Mouse (Mus musculus) embryo, embryonic 9.5 days (tissue): ENCODE data around the gene Tex29.
"Not testable (repeated sequence)": the region's sequence is repeated elsewhere in the genome, so short reads cannot be mapped to it uniquely, and the experiment has no call there.

Experiments used
- DNase-seq: peaks from one replicate; pipeline ENCODE4 v3.0.0-alpha.2; 2017; ENCODE audit errors: extremely low spot score

The Tex29 gene

DNA sequence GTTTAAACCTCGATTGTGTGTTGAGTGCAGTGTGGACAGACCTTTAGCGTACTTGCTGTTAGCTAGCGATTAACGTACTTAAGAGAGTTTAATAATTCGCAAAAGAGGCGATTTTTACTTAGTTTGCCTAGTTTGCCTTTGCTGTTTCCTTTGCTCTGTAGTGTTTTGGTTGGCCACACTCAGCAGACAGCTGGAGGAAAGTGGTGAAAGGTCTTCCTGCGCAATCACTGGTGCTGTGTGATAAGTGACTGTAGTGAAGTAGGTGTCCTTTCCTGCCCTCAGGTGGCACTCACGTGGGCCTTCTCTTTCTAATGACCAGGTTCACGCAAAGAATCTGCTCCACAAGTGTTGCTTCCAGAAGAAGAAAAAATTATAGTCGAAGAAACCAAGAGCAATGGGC is 9.1 kb upstream of the Tex29 start:
- DNase-seq, result no peak

DNA sequence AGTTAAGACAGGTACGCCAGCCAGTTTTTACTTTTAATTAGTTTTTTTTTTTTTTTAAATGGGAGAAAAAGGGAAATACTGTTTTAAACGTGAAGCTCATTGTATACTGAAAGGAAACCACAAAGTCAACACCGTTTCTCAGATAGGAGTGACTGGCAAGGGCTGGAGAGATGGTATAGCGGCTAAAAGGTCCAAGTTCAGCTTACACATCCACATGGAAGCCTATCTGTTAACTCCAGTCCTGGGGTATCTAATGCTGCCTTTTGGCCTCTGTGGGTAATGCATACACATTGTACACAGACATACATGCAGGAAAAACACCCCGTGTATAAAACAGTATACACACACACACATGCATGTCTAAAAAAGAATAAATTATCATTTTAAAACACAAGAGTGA is 8.3 kb upstream of the Tex29 start:
- no peak for DNase-seq

DNA sequence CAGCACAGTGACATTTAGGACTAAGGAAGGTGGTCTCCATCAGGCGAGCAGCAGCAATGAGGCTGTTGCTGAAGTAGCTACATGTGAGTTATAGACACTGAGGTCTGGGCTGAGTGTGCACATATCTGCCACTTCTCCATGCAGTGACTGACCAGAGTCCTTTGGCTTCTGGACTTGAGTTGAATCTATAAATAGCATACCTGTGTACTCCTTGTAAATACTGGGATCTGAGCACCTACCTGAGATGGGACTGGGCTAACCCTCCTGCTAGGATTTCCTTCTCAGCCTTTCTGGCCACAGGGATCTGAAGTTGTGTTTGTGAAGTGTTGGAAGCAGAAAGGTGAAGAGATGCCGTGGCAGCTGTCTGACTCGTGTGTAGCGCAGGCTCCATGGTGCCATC is 7.1 kb upstream of the Tex29 start:
- no peak for DNase-seq

DNA sequence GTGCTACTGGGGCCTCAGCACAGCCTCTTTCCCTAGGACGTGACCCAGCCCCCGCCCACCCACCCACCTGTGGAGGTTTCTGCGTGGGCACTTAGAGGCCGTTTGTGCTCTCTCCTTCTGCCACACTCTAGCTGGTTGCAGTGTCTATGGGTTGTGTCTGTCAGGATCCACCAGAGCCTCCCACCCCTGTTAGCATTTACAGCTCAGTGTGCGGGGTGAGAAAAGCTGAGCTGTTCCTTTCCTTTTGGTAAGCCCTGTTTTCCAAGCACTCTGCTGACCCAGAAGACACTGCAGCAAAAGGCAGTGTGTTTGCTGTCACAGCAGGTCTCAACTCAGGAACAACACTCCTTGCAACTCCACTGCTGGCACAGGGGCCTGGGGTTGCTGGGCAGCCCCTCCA is 6.1 kb upstream of the Tex29 start:
- no peak for DNase-seq

DNA sequence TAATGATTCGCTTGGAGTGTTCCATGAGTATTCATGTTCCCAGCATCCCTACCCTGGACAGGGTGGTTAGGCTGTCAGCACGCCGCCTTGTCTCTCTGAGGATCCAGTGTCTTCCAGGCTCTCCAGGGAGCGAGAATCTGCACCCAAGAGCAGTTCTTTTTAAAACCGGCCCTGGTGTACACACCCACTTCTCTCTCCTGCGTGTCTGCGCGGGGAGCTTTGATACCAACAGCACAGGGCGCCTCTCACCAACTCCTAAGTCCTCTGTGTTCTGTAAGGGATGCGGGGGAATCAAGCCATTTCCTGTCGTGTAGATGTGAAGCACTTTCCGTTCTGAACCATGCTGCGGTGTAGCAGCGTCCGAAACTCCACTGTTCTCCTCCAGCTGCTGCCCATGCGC is 5.6 kb upstream of the Tex29 start:
- no peak for DNase-seq

DNA sequence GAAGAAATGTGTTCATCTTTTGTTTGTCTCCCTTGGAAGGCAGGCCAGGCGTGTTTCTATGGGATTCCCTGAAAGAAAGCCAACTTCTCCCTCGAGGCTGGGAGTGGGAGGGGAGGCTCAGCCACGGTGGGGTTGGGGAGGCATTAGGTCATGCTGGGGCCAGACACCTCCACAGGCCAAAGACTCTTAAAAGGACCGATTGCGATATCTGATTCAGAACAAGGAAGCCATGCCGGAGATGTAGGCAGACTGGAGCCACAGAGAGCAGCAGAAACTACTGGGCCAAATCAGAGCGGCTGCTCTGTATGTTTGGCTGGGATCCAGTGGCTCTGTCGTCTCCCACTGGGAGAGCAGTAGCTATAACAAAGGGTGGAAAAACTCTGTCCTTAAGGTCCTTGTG is 1.3 kb downstream of the Tex29 start:
- no peak for DNase-seq

DNA sequence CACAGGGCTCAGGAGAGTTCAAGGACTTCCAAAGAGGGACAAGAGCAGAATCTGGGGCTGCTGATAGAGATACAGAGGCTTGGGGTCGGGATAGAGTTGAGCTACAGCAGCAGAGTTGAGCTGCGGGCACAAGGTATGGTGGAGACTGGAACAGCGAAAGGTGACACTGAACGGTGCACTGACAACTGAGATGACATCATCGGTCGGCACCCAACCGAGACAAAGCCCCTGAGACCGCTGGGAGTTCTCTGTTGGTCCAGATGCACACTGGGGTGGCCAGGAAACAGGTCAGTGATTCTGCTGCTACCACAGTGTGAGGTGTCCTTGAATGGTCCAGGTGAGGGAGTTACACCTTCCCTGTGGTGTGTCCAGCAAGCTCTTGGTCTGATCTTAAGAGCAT is 2.5 kb downstream of the Tex29 start:
- DNase-seq, result no peak

DNA sequence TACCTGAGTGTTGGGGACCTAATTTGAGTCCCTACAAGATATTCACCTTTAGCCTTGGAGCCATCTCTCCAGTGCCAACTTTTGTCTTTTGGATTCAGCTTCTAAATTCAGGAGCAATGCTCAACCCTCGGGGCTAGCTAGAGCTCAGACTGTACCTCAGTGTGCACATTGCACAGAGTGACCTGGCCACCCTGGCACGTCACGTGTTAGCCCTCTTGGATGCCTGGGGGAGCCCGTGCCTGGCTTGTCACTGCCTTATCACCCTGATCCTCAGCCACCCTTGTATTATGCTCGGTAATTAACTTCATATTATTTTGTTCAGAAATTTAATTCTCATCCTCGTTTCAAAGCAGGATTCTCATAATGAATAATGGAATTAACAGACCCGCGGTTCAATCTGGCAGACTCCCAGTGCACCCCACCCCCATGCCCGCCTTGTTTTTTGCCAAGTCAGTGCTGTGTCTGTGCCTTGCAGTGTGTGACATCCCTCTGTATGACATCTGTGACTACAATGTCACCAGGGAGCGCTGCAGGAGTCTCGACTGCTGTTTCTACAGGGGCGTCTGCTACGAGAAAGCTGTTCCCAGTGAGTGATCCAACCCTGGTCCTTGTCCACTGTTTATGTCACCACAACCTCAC is 3.5 kb downstream of the Tex29 start:
- DNase-seq, result no peak

DNA sequence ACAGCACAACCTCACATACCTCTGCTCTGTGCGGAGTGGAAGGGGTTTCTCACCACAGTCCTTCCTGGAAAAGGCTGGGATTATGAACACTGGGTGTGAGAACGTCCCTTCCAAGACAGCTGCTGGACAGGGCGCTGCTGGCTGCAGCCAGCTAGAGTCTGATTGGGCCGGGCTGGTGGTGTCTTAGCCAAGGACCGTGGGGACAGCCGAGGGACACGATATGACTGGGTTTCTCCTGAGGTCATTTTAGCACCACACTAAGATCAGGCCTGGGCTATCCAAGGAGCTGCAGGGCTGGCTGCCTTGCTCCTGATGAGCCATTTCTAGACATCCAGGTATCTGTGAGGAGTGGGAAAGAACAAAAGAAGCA is 4.0 kb downstream of the Tex29 start:
- DNase-seq, result no peak

DNA sequence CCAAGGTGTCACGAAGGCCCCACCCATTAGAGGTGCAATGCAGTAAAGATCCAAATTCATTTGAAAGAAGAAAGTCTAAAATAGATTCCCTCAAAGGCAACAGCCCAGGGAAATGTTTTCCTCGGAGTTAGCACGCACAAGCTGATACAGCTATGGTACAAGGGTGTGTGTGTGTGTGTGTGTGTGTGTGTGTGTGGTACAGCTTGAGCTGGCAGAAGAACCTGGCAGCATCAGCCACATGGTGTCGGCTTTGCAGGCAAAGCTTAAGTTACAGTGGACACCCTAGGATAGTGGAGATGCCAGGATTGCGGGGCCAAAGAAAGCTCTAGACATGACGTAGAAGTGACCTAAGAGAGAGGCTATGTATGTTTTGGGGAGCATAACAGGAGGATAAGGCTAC is 6.5 kb downstream of the Tex29 start:
- DNase-seq, result no peak

DNA sequence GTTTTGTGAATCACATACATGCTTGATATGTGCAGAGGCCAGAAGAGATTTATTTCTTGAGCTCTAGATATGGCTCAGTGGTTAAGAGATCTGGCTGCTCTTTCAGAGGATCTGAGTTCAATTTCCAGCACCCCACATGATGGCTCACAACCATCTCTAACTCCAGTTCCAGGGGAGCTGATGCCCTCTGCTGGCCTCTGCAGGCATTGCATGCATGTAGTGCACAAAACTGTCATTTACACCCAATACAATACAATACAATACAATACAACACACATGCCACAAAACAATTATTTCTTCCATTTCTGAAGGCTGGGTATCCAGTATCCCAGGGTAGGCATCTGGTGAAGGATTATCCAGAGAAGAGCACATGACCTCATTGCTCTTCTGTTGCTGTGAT is 27.6 kb downstream of the Tex29 start:
- no peak for DNase-seq

DNA sequence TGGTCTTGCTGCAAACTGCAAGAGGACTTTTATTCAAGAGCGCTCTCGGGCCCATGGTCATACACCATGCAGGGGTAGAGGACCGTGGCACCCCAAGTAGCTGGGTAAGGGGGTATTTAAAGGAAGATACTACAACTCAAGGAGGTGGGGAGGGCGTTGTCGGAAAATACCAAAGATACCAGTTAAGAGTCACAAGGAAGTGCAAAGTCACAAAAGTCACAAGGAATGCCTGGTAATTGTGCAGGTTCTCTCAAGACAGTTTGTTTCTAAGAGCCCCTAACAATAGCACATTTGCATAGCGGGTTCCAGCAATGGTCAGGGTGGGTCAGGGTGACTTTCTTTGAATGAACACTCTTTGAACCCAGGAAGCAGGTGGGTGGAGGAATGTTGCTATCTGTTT is 34.0 kb downstream of the Tex29 start:
- DNase-seq, result not testable (repeated sequence)

DNA sequence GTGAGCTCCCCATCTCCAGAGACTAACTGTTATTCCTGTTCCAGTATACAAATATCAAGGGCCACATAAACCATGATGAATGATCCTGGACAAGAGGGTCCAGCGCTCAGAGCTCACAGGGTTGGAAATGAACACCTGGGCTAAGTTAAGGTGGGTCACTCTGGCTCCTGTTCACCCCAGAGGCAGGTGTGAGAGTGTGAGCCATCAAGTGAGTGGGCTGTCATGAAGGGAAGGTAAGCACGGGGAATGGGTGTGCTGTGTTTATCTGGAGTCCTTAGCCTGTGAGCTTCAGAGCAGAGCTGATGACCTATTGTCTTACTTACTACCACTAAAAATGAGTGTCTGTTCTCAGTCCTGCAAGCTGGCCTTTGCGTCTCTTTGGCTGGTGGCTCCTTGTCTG is 44.4 kb downstream of the Tex29 start:
- DNase-seq, result no peak

DNA sequence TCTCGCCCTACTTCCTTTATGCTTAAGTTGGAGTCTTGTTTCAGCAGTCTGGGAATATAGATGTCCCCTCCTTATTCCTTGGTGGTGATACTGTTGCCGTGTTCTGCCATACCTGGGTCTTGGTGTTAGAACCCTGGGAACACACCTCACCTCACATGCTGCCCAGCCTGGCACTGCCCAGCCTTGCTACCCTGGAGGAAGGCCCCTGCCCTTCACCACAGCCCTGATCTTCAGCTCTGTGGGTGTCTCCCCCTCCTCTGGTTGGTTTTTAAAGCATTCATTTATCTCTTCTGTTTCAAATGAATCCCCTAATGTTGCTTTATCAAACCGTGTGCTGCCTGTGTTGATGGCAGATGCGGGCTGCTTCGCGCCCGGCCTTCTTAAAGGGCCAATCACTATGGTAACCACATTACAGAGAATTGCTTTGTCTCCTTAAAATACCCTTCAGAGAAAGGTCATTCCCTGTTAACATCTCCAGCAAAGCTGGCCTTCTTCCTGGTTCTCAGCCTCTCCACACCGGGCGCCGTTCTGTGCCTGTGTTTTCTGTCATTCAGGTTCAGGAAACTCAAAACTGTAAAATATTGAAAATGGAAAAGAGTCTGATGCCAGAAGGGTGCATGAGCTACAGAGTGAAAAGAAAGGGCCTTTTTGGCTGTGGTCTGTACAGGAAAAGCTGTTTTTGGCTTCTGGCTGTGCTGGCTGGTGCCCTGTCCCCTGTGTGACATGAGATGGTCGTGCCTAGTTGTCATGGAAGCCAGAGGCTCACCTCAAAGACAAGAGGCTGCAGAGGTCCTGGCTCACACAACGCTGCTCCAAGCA is 45.8 kb downstream of the Tex29 start:
- DNase-seq, result peak; percentile 35

DNA sequence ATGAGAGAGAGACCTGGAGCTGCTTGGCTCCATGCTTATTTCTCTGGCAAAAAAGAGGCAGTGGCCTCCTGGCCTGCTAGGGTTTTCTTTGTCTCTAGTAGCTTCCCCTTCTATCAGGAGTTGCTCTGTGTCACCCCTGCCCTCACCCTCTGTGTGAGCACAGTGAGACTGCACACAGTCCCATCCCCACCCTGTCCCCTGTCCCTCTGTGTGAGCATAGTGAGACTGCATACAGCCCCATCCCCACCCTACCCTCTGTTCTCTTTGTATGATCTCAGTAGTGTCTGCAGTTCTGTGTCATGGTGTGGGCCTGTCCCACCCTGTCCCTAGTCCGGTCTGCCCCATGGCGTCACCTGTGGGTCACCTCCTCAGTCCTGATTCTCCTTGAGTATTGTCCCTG is 46.5 kb downstream of the Tex29 start:
- DNase-seq, result no peak

DNA sequence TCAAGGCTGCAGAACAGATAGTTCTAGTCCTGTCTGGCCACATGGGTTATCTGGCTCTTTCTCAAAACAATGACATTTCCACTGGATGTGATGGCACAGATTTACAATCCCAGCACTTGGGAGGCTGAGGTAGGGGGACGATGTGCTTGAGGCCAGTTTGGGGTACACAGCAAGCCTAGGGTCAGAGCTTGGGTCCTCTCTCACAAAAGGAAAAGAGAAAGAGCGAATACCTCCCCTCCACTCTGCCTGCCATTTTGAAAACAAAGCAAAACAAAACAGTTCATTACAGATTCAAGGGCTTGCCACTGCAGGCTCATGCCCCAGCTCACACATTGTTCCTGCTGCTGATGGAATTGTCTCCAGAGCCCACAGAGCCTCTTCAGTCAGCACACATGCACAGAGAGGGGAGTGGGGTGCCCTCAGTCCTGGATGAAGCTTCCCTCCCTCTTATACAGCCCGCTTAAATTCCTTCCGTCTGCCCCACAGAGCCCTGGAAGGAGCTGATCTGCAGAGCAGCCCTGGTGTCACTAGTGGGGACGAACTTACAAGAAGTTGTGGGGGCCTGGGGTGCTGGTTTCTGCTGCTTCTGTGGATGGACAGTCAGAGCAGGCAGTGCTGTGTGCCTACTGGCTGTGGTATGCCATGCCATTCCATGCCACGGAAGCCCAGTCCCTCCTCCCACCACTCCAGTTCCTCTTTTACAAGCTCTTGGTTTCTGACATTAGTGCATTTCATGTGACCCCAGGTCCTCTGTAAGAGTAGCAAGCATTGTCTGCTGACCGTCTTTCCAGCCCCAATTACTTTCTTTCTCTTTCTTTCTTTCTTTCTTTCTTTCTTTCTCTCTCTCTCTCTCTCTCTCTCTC is 49.1 kb downstream of the Tex29 start:
- peak; percentile 19 for DNase-seq

DNA sequence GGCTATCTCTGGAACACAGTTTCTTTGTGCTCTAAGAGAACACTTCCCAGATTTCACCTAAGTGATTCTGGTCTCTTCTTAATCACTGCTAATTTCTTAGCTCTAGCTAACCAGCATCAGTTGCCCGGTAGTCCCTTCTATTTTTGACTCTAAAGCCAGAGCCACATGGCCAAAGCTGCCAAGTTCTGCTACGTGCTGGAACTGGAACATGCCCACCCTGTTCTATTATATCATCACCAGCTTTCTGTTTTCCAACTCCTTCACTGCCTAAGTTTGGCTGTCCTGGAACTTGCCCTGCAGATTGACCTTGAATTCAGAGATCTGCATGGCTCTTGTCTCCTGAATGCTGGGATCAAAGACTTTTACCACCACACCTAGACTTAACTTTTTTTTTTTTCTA is 52.5 kb downstream of the Tex29 start:
- DNase-seq, result no peak

DNA sequence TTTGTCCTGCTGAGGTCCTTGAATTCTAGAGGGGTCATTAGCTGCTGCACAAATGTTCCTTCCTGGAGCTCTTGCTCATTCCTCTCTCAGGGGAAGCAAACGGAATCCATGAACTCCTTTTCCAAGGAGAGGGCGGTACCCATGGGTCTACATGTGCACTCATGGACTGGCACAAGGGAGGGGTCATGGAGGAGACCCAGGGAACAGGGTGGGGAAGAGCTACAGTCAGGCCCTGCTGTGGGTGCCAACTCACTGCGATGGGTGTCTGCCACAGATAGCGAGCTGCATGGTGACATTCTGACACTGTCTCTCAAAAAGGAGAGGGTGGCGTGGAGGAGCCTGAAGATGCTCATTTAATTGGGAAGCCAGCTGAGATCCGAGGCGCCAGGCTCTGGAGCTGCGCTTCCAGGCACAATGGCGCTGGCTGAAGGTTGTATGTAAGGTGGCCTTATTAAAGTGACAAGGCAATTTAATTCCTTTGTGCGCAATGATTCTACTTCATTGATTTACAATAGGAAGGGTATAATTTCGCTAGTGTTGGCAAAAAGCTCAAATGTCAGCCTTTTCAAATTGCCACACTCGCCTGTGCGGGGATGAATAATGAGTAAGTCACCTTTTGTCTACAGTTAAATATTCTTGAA is 55.9 kb downstream of the Tex29 start:
- no peak for DNase-seq

DNA sequence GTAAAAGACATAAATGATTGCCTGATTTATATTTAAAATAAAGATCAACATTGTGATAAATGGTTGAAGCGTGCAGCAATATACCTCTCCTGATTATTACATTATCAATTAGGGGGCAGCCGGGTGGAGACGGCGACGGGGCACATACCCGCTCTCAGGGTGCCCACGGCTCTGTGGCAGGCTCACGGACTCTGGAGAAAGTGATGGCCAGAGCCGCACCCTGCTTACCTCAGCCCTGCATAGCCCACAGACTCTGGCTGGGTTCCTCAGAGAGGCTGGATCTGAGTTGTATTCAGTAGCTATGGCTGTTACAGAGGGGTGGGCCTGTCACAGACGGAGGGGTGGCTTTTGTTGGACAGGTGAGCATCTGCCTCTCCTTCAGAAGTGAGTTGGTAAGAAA is 56.4 kb downstream of the Tex29 start:
- DNase-seq, result no peak

DNA sequence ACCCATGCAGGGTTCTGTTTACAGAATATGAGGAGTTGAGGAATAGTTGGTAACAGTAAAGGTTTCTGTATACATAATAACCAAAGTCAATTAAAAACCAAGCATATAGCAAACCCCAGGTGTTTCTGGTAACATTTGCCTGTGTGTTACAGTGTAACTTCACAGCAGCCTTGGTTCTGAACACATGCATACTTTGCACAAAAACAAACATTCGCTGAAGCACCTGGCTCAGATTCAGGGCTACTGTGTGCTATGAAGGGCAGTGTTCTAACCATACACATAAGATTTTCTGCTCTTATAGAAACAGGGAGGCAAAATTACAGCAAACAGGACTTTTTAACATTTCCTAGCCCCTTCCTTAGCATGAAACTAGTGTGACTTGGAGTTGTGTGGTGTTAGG is 58.5 kb downstream of the Tex29 start:
- no peak for DNase-seq
